Mouse (Mus musculus) CH12.LX (cell line): ENCODE data around the gene Dop1a.

Experiments used
- CHD2 ChIP-seq: IDR thresholded peaks from 2 replicates; pipeline ENCODE4 v1.6.1; 2011; ENCODE audit warnings: low read length, improper control_type of control experiment
- CTCF ChIP-seq, 2 experiments: IDR thresholded peaks in 1 of 2; conservative IDR thresholded peaks in 1 of 2; 2 replicates each; pipeline ENCODE4 v1.5.1; 2011 to 2012; ENCODE audit warnings: low read depth in 2 of 2, low read length in 2 of 2, improper control_type of control experiment in 1 of 2, inconsistent platforms in 1 of 2, mild to moderate bottlenecking in 1 of 2, moderate library complexity in 1 of 2
- ELF1 ChIP-seq: IDR thresholded peaks from 2 replicates; pipeline ENCODE4 v1.6.1; 2014; ENCODE audit warnings: low read depth, mild to moderate bottlenecking, inconsistent platforms, low read length, improper control_type of control experiment
- EP300 ChIP-seq: IDR thresholded peaks from 2 replicates; pipeline ENCODE4 v1.6.1; 2011; ENCODE audit warnings: low read length, improper control_type of control experiment
- ETS1 ChIP-seq: conservative IDR thresholded peaks from 2 replicates; pipeline ENCODE4 v1.6.1; 2012; ENCODE audit warnings: low read depth, mild to moderate bottlenecking, inconsistent platforms, low read length, improper control_type of control experiment, moderate library complexity
- IRF4 ChIP-seq: IDR thresholded peaks from 2 replicates; pipeline ENCODE4 v1.6.1; 2014; ENCODE audit warnings: low read depth, mild to moderate bottlenecking, inconsistent platforms, low read length, improper control_type of control experiment
- NELFE ChIP-seq: IDR thresholded peaks from 2 replicates; pipeline ENCODE4 v1.6.1; 2011; ENCODE audit warnings: low read depth, low read length, improper control_type of control experiment
- POLR2A ChIP-seq: IDR thresholded peaks from 2 replicates; pipeline ENCODE4 v1.6.1; 2011; ENCODE audit warnings: low read depth, mild to moderate bottlenecking, improper control_type of control experiment, low read length
- SMC3 ChIP-seq: IDR thresholded peaks from 2 replicates; pipeline ENCODE4 v1.6.1; 2011; ENCODE audit warnings: low read depth, low read length, improper control_type of control experiment
- USF1 ChIP-seq: IDR thresholded peaks from 2 replicates; pipeline ENCODE4 v1.6.1; 2014; ENCODE audit warnings: low read depth, mild to moderate bottlenecking, inconsistent platforms, low read length, improper control_type of control experiment
- ZKSCAN1 ChIP-seq: IDR thresholded peaks from 2 replicates; pipeline ENCODE4 v1.6.1; 2012; ENCODE audit warnings: low read depth, inconsistent platforms, low read length, improper control_type of control experiment, borderline replicate concordance
- ZNF384 ChIP-seq: IDR thresholded peaks from 2 replicates; pipeline ENCODE4 v1.6.1; 2012; ENCODE audit warnings: low read depth, low read length, improper control_type of control experiment, inconsistent platforms

DNA sequence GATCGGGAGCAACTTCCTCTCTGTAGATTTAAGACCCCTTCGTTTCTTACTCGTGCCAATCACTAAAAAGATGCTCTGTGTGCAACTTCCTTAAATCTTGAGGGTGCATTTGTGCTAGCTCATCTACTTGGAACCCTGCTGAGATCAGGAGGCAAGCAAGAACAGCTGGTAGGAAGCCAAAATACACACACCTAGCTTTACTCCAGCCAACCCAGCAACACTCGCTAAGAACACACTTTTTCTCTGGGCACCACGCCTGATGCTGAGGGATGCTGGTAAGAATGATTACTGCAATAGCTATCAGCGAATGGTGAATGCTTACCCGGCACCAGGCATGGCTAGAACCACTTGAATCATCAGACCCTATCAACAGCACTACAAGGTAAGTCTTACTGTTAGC, 20.1 kb upstream of the Dop1a start:
- TF ChIP-seq SMC3 (no peak), CTCF (conservative IDR thresholded peaks at IDR 0.05 in 1 of 2, IDR thresholded peaks at IDR 0.05 in 1 of 2; ENCODE audit: low read depth in 2 of 2, low read length in 2 of 2) (no peak), EP300 (no peak), USF1 (no peak), ZKSCAN1 (no peak), NELFE (no peak), POLR2A (no peak), CHD2 (no peak), ZNF384 (no peak), ETS1 (no peak), IRF4 (no peak), ELF1 (no peak)
